Mouse (Mus musculus) adipocyte (in vitro differentiated cells): ENCODE measurements around the gene Gm37240.
A peak's percentile ranks its signal among the peaks of the same experiment; 100 is the strongest.
"Not testable (repeated sequence)": the region's sequence is repeated elsewhere in the genome, so short reads cannot be mapped to it uniquely, and the experiment has no call there.

ENCODE experiments used
- DNase-seq: peaks from one replicate; pipeline ENCODE4 v3.0.0-alpha.2; 2016; ENCODE audit warnings: low spot score

The Gm37240 gene

GRCm38 (mm10) chr3:85887239-85887827, at the start of gene Gm37240, which contains the start of gene Glt28d2:
TSS of gene Gm37240 (minus strand) at chr3:85887518.
TSS of gene Glt28d2 (minus strand) at chr3:85887516.
- peak; percentile 46 for DNase-seq

- DNase-seq: no peak
These were observed 46.3 kb upstream of the Gm37240 start for GRCm38 (mm10) chr3:85933586-85933985.

GRCm38 (mm10) chr3:85931859-85932258, 44.5 kb upstream of the Gm37240 start:
- no peak for DNase-seq

- no peak for DNase-seq
These were observed 43.4 kb upstream of the Gm37240 start for GRCm38 (mm10) chr3:85930671-85931255.

GRCm38 (mm10) chr3:85929711-85930110, 42.4 kb upstream of the Gm37240 start:
- no peak for DNase-seq

- DNase-seq: peak; percentile 11
These were observed 40.9 kb upstream of the Gm37240 start for GRCm38 (mm10) chr3:85928140-85928611.

- DNase-seq: no peak
These were observed 40.0 kb upstream of the Gm37240 start for GRCm38 (mm10) chr3:85927296-85927695.

- DNase-seq: peak; percentile 82
These were observed 36.9 kb upstream of the Gm37240 start for GRCm38 (mm10) chr3:85923954-85924945.

GRCm38 (mm10) chr3:85923343-85923742, 36.0 kb upstream of the Gm37240 start:
- no peak for DNase-seq

- DNase-seq: no peak
These were observed 35.0 kb upstream of the Gm37240 start for GRCm38 (mm10) chr3:85922331-85922730.

GRCm38 (mm10) chr3:85920671-85921070, 33.4 kb upstream of the Gm37240 start:
- DNase-seq: not testable (repeated sequence)

GRCm38 (mm10) chr3:85917600-85917999, 30.3 kb upstream of the Gm37240 start:
- DNase-seq: peak; percentile 36

- DNase-seq: no peak
These were observed 27.5 kb upstream of the Gm37240 start for GRCm38 (mm10) chr3:85914806-85915205.

GRCm38 (mm10) chr3:85907136-85907535, 19.8 kb upstream of the Gm37240 start:
- DNase-seq: no peak

- DNase-seq: no peak
These were observed 17.1 kb upstream of the Gm37240 start for GRCm38 (mm10) chr3:85904371-85904770.

GRCm38 (mm10) chr3:85895020-85895419, 7.7 kb upstream of the Gm37240 start:
- no peak for DNase-seq

GRCm38 (mm10) chr3:85891571-85891970, 4.3 kb upstream of the Gm37240 start:
- DNase-seq: no peak

- DNase-seq: no peak
These were observed 928 bp upstream of the Gm37240 start for GRCm38 (mm10) chr3:85888221-85888671.

GRCm38 (mm10) chr3:85886636-85887238, 581 bp downstream of the Gm37240 start:
- DNase-seq: peak; percentile 21

GRCm38 (mm10) chr3:85885906-85886305, 1.4 kb downstream of the Gm37240 start:
- DNase-seq: no peak

- DNase-seq: peak; percentile 8
These were observed 6.6 kb downstream of the Gm37240 start for GRCm38 (mm10) chr3:85880687-85881086.

- no peak for DNase-seq
These were observed 7.2 kb downstream of the Gm37240 start for GRCm38 (mm10) chr3:85880068-85880467.
